Mouse (Mus musculus) embryonic stem cell, embryonic (primary cell): Measurements from ENCODE around the gene Cd177.
"Not testable (repeated sequence)": the region's sequence is repeated elsewhere in the genome, so short reads cannot be mapped to it uniquely, and the experiment has no call there.

ENCODE experiments used
- CTCF ChIA-PET, 4 experiments: fragments of 300-600 bp in 2 of 4; fragments of 350-600 bp in 2 of 4; sonication (Branson Sonifier 250); formaldehyde crosslinking; loops; one replicate each; lab custom pipeline; 2022; ENCODE audit warnings: inconsistent platforms in 2 of 4; lab: Charles Lee
- POLR2A ChIA-PET, 4 experiments: fragments of 300-600 bp in 2 of 4; fragments of 350-600 bp in 2 of 4; sonication (Branson Sonifier 250); formaldehyde crosslinking; loops; one replicate each; lab custom pipeline; 2022; ENCODE audit warnings: antibody characterized with exemption in 4 of 4, inconsistent platforms in 1 of 4; lab: Charles Lee

Gene Cd177

GRCm38 (mm10) chr7:24760211-24760610 is at the start of gene Cd177:
TSS of gene Cd177 (minus strand) at chr7:24760311.
- POLR2A ChIA-PET = interaction anchor here in 1 of 4 experiments (0.8 kb wide), 1 partner anchor 70 kb away, joined by 4 read pairs; no protein-coding TSS in a partner anchor

GRCm38 (mm10) chr7:24809041-24809440 is 48.9 kb upstream of the Cd177 start:
- CTCF ChIA-PET = interaction anchor here (0.5 to 2.0 kb wide), 9 partner anchors 8 to 345 kb away, joined by 3 to 11 read pairs (median 3); no protein-coding TSS in a partner anchor
- POLR2A ChIA-PET = interaction anchor here in 3 of 4 experiments (0.6 to 2.7 kb wide), 12 partner anchors 9 to 163 kb away, joined by 3 to 14 read pairs (median 4); partner anchors contain the start of genes Rabac1 (in 1 of the 3) and Rps19 (in 1 of the 3)

More at GRCm38 (mm10) chr7:24760211-24760610, at the start of gene Cd177:
- CTCF ChIA-PET = interaction anchor here in 1 of 4 experiments (1.0 kb wide), 1 partner anchor 213 kb away, joined by 3 read pairs; the partner anchor contains the start of gene Rabac1

GRCm38 (mm10) chr7:24804826-24805225 is 44.7 kb upstream of the Cd177 start:
- ChIA-PET CTCF (interaction anchor here (0.8 to 1.6 kb wide), 5 partner anchors 12 to 639 kb away, joined by 3 to 5 read pairs (median 4); no protein-coding TSS in a partner anchor), POLR2A (interaction anchor here (0.5 to 1.8 kb wide), 11 partner anchors 12 to 150 kb away, joined by 3 to 7 read pairs (median 3); partner anchors contain the start of gene Rps19 (in 2 of the 4))

GRCm38 (mm10) chr7:24802149-24802767 is 42.1 kb upstream of the Cd177 start:
- ChIA-PET CTCF (interaction anchor here in 1 of 4 experiments (0.7 kb wide), 1 partner anchor 15 kb away, joined by 3 read pairs; no protein-coding TSS in a partner anchor), POLR2A (interaction anchor here in 1 of 4 experiments (0.7 kb wide), 1 partner anchor 15 kb away, joined by 3 read pairs; no protein-coding TSS in a partner anchor)

GRCm38 (mm10) chr7:24797918-24798317 is 37.8 kb upstream of the Cd177 start:
- POLR2A ChIA-PET = interaction anchor here in 1 of 4 experiments (0.5 to 1.7 kb wide), 4 partner anchors 9 to 92 kb away, joined by 3 to 4 read pairs (median 4); no protein-coding TSS in a partner anchor
- CTCF ChIA-PET = interaction anchor here in 2 of 4 experiments (0.6 to 1.3 kb wide), 3 partner anchors 171 to 287 kb away, joined by 3 to 4 read pairs (median 3); no protein-coding TSS in a partner anchor

- ChIA-PET CTCF (interaction anchor here in 1 of 4 experiments (1.3 to 2.1 kb wide), 2 partner anchors 701 to 763 kb away, joined by 6 read pairs; partner anchors contain the start of genes Ceacam1 and Ceacam2), POLR2A (interaction anchor here in 2 of 4 experiments (1.0 to 1.2 kb wide), 2 partner anchors 12 to 700 kb away, joined by 4 to 5 read pairs; partner anchors contain the start of gene Ceacam1 (in 1 of the 2))
Measured at GRCm38 (mm10) chr7:24776918-24777317, 16.8 kb upstream of the Cd177 start, which contains the start of gene Ceacam10. TSS of gene Ceacam10 (plus strand) at chr7:24777206.

GRCm38 (mm10) chr7:24776145-24776544 is 16.0 kb upstream of the Cd177 start:
- CTCF ChIA-PET = interaction anchor here in 3 of 4 experiments (0.6 to 2.1 kb wide), 7 partner anchors 41 to 764 kb away, joined by 3 to 6 read pairs (median 5); partner anchors contain the start of genes Ceacam1 (in 1 of the 3), Ceacam2 (in 1 of the 3) and Rabac1 (in 1 of the 3)
- POLR2A ChIA-PET = interaction anchor here in 1 of 4 experiments (1.2 kb wide), 1 partner anchor 11 kb away, joined by 4 read pairs; no protein-coding TSS in a partner anchor

- ChIA-PET POLR2A (interaction anchor here in 1 of 4 experiments (0.6 kb wide), 1 partner anchor 381 kb away, joined by 3 read pairs; no protein-coding TSS in a partner anchor), CTCF (interaction anchor here in 2 of 4 experiments (0.6 to 1.2 kb wide), 3 partner anchors 173 to 283 kb away, joined by 3 to 5 read pairs (median 3); no protein-coding TSS in a partner anchor)
Measured at GRCm38 (mm10) chr7:24773942-24774535, 13.9 kb upstream of the Cd177 start.

GRCm38 (mm10) chr7:24771361-24771760 is 11.2 kb upstream of the Cd177 start:
- POLR2A ChIA-PET = interaction anchor here in 1 of 4 experiments (2.2 kb wide), 1 partner anchor 119 kb away, joined by 6 read pairs; no protein-coding TSS in a partner anchor
- CTCF ChIA-PET = interaction anchor here in 1 of 4 experiments (1.1 kb wide), 1 partner anchor 109 kb away, joined by 3 read pairs; no protein-coding TSS in a partner anchor

- POLR2A ChIA-PET = no interaction called here
- CTCF ChIA-PET = no interaction called here
Measured at GRCm38 (mm10) chr7:24762574-24762973, 2.5 kb upstream of the Cd177 start.

GRCm38 (mm10) chr7:24761161-24761560 is 1.1 kb upstream of the Cd177 start:
- POLR2A ChIA-PET = interaction anchor here in 2 of 4 experiments (0.8 to 1.4 kb wide), 3 partner anchors 69 to 125 kb away, joined by 3 to 4 read pairs (median 3); no protein-coding TSS in a partner anchor
- CTCF ChIA-PET = interaction anchor here in 1 of 4 experiments (1.0 kb wide), 1 partner anchor 212 kb away, joined by 3 read pairs; the partner anchor contains the start of gene Rabac1

- ChIA-PET CTCF (interaction anchor here in 1 of 4 experiments (0.6 kb wide), 1 partner anchor 624 kb away, joined by 9 read pairs; no protein-coding TSS in a partner anchor), POLR2A (no interaction called here)
Measured at GRCm38 (mm10) chr7:24758520-24758919, 1.6 kb downstream of the Cd177 start.

GRCm38 (mm10) chr7:24753476-24753875 is 6.6 kb downstream of the Cd177 start:
- ChIA-PET CTCF (no interaction called here), POLR2A (no interaction called here)

GRCm38 (mm10) chr7:24751610-24752009 is 8.5 kb downstream of the Cd177 start:
- POLR2A ChIA-PET = no interaction called here
- CTCF ChIA-PET = no interaction called here

- POLR2A ChIA-PET = no interaction called here
- CTCF ChIA-PET = no interaction called here
Measured at GRCm38 (mm10) chr7:24750695-24751094, 9.4 kb downstream of the Cd177 start.

GRCm38 (mm10) chr7:24735970-24736670 is 24.0 kb downstream of the Cd177 start:
- POLR2A ChIA-PET = interaction anchor here in 1 of 4 experiments (1.3 kb wide), 1 partner anchor 65 kb away, joined by 4 read pairs; no protein-coding TSS in a partner anchor

GRCm38 (mm10) chr7:24726808-24727207 is 33.3 kb downstream of the Cd177 start, which contains the start of gene Gm4763:
TSS of gene Gm4763 (minus strand) at chr7:24726908.
- CTCF ChIA-PET, POLR2A ChIA-PET: not testable (repeated sequence)

More at GRCm38 (mm10) chr7:24735970-24736670, 24.0 kb downstream of the Cd177 start:
- CTCF ChIA-PET = interaction anchor here in 2 of 4 experiments (0.5 to 0.6 kb wide), 2 partner anchors 46 to 55 kb away, joined by 3 to 4 read pairs; no protein-coding TSS in a partner anchor
